Mouse (Mus musculus) megakaryocyte, embryonic 14.5 days (primary cell): Measurements from ENCODE around the gene Smg6.

ENCODE experiments used
- FLI1 ChIP-seq: IDR thresholded peaks from 2 replicates; pipeline ENCODE4 v1.6.1; 2012; ENCODE audit warnings: low read length, inconsistent platforms, mixed read lengths
- GATA1 ChIP-seq: IDR thresholded peaks from 3 replicates; pipeline ENCODE4 v1.6.1; 2012; ENCODE audit warnings: mixed read lengths, low read length, inconsistent platforms, borderline replicate concordance

DNA sequence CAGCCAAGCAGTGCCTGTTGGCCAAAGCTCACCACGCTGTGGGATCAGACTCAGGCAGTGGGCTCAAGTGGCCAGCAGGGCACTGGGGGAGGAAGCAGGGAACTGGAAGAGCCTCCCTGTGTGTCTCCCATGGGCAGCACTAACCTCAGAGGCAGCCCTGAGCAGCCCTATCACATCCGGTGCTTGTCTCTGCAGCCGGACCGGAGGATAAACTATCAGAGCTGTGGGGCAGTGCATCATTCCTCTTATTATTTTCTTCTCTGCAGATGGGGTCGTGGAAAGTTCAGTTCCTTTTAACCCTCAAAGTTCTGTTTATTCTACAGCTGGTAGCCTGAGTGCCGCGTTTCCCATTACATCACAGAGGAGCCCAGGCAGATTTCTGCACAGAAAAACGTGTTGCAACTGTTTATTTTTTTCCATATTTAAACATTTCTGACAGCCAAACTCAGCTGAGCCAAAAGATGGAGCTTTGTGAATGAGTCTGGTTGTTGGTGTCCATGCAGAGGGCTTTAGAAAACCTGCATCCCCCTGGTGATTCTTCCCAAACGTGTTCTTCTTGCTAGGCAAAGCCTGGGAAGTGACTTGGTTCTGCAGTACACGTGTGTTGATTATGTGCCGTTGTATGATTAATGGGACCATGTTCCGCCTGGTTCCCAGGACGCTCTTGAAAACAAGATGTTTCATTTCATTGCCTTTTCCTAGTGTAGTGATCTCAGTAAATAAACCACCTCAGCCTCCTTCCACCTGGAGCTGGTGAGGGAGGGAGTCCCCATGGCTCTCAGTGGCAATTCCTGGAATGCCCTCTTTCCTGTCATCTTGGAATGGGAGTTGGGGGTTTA lies 126.3 kb downstream of the Smg6 start:
- TF ChIP-seq GATA1 (no peak), FLI1 (no peak)
